Mouse (Mus musculus): ENCODE measurements around the gene Dhx36.

Dhx36 gene

GRCm38 (mm10) chr3:62506488-62507205 is at the start of gene Dhx36:
Gene Dhx36 (minus strand): TSS chr3:62507004.
- DNase-seq: peak; percentile 96

DNA sequence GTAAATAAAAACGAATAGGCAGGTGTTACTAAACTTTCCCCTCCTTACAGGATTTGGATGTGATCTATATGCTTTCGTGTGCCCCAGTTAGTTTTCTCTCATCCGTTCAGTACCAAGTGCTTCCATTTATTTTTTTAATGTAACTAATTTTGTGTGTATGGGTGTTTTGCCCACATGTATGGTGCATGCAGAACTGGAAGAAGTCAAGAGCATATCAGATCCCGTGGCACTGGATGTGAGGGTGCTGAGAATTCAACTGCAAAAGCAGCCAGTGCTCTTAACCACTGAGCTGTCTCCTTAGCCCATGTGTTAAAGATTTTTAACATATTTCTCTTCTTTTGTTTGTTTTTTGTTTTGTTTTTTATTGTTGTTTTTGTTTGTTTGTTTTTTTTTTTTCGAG is 20.8 kb upstream of the Dhx36 start:
- DNase-seq: no peak

DNA sequence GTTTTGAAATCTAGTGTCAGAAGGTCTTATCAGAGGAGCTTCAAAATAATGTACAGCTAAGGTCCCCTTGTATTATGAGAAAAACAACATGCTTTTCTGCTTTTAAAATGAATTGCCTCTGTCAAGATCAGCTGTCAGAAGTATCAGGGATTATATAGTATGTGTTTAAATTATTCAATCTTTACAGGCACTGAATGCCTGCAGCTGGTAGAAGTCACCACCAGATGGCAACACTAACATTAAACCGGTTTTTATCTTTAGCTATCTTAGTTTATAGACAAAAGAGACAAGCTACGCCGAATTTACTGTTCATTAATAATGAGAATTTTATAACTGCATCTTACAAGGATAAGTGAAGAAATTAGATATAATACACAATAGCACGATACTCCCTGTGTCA is 20.4 kb upstream of the Dhx36 start:
- no peak for DNase-seq

- DNase-seq: no peak
Observed at GRCm38 (mm10) chr3:62507206-62507647, 423 bp upstream of the Dhx36 start.

- no peak for DNase-seq
Observed at GRCm38 (mm10) chr3:62505166-62505900, 1.5 kb downstream of the Dhx36 start.

GRCm38 (mm10) chr3:62499327-62499726 is 7.5 kb downstream of the Dhx36 start:
- DNase-seq: no peak

- no peak for DNase-seq
Observed at GRCm38 (mm10) chr3:62492568-62492967, 14.2 kb downstream of the Dhx36 start.

DNA sequence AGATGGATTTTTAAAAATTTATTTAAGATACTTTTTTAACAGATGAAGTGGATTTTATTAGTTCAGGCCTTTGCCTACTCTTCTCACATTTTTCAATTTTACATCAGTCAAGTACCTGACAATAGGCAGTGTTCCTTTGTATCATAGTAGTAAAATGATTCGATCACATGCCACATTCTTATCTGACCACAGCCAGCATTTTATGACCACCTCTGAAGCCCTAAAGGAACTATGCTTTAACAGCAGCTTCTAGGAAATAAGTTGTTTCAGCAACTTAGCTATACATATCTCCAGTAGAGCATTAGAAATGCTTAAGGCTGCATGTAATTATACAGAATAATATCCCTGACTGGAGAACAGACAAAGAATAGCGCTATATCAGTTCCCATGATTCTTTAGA is 22.5 kb downstream of the Dhx36 start:
- DNase-seq: no peak

DNA sequence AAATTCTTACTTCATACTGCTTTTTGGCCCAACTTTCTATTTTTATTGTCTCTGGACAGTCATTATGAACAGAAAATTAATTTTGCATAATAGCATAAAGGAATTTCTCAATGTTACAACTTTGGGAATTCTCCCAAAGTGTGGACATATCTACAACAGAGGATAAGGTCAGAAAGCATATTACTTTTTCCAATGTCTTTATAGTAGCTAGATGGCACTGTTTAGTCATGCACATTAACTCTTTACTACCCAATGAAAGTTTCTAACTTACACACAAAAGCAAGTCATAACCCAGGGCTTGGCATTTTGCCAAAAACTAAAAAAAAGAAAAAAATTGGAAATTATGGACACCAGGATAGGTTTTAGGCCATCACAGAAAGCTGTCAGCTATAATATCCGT is 36.6 kb downstream of the Dhx36 start:
- DNase-seq: no peak

DNA sequence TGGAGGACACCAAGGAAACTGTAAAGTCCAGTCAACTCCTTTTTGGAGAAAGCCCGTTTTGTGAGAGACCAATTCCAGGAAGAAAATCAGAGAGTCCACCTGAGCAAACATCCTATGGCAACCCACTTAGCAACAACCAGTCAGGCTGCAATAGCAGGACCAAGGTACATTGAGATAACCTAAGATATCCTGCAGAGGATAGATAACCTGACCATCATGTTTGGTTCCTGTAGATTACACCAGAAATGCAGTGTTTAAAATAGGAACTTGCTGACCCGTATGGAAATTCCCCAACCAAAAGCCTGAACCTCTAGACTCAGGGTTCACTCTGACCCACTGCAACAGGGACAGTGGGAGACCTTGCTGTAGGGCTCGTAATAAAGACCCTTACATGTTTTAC is 42.5 kb downstream of the Dhx36 start:
- DNase-seq: no peak

- DNase-seq: no peak
Observed at GRCm38 (mm10) chr3:62459483-62459882, 47.3 kb downstream of the Dhx36 start.

DNA sequence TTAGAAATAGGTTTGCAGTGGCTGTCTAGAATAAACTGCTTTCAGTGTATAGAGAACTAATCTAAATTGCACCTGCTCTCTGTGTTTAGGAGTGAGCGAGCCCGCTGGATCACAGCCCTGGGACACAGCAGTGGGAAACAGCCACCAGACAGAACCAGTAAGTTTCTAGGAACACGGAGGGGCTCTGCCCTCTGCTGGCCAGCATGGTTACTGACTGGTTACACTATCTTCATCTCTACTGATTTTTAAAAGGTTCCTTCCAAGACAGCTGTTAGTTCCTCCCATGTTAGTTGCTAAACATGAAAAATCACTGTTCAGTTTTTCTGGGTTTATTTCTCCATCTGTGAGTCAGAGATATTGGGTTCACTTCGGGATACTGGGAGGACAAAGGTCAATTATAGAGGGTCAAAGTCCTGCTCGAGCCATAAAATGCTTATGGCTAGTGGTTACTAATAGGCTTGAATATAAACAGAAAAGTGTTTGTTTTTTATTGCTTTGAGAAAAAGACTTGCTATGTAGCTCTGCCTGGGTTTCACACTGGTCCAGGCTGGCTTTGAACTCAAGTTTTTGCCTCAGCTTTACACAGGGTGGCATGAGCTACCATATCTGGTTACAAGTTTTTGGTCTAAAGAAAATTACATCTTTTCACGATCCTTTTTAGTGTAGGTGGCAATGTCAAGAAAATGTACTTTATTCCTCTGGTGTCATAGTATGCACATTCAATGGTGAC is 48.4 kb downstream of the Dhx36 start:
- peak; percentile 47 to 53 for DNase-seq

GRCm38 (mm10) chr3:62455854-62456253 is 51.0 kb downstream of the Dhx36 start:
- peak in 1 of 2 experiments; percentile 6 for DNase-seq

DNA sequence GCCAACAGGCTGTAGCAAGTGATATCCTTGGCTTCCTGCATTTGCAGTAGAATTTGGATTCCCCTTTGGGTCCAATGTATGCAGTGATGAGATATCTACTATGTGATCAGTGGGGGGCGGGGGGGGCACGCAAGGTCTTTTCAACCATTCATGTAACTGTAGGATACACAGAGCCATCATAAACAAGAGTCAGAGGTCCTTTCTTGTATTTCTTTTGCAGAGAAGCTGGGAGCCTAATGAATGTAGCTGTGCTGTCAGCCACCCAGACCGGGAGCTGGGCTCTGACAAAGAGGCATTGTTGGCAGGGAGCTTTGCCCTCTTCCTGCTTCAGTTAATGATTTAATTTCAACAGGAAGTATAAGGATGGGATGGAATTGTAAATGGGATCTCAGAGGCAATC is 52.7 kb downstream of the Dhx36 start:
- no peak for DNase-seq

GRCm38 (mm10) chr3:62452961-62453360 is 53.8 kb downstream of the Dhx36 start:
- DNase-seq: no peak

DNA sequence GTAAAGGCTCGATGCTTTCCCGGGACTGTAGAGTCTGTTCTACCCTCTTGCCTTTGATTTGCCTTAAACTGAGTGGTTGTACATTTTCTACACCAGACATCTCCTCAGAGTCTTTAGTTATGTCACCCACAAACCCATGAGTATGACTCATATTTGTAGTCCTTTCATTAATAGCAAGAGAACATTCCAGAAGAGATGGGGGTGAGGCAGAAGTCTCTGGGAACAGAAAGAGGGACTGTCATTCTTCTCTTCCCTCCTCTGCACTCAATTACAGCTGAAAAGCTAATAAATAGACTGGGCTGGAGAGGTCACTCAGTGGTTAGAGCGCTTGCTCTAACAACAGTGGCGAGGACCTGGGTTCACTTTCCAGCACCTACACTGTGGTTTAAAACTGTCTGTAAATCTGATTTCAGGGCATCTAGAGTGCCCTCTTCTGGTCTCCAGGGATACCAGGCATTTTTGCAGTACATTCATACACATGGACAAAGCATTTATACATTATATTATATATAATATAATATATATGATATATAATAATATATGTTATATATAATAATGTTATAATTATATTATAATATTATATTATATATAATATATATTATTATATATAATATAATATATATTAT is 56.8 kb downstream of the Dhx36 start:
- DNase-seq: no peak

- DNase-seq: no peak
Observed at GRCm38 (mm10) chr3:62447151-62447550, 59.7 kb downstream of the Dhx36 start.

DNA sequence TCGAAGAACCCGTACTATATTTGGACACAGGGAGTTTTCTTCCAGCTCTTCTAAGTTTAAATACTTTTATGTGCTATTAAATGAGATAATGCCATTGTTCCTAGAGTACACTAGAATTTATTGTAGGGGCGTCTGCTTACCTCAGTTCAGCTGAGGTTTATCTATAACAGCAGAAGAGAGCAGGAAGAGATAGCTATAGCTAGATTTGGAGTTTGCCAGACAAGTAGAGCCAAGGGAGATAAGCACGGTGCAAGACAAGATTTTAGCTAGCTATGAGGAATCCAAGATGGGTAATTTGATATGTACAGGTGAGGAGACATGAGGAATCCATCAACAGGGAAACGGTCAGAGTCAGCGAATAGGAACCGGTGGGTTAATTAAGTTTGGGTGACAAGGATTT is 60.5 kb downstream of the Dhx36 start:
- no peak for DNase-seq

DNA sequence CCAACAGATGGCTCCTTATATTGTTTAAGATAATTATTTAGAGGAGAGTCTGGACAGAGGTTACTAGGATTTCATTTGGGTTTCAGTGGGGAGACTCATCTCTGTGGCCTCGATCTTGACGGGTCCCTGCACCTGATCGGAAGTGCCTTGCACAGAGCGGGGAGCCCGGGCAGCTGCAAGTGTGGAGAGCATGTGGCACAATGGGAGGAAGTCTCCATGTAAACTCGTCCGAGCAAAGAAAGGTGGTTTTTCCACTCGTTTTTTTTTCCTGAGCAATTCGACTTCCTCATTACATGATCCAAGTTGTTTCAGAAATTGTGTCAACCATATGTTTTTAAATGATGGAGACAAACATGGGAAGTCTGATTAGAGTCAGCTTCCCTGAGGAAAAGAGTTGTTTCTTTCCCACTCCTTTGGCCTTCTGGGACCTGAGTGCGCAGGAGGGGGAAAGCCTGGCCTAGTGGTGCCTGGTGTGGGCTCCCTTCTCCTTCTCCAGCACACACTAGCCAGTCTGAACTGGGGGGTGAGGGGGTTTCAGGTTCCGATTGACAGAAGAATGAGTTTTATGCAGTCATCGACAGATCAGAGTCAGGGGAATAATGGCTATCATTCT is 63.1 kb downstream of the Dhx36 start:
- DNase-seq: no peak

DNA sequence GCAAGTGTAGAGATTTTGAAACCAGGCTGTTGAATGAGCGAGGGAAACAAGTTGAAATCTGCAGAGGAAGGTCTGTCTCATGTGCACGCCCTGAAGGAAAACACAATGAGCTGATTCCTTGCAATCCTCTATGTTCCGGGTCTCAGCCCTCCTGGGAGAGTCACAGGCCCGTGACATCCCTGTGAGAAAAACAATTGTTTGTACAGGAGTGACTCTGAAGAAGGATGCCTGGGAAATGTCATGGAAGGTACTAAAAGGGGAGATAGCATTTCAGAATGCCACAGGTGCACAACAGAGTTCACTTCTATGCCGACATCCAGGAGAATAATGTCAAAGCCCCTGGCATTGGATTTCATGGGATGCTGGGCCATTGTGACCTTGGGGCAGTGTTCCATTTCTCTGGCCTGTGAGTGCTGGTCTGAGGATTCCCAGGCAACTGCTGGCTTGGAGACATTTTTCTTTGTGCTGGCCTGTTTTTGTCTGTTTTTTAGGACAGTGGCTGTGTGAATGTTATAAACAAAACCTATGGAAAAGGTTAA is 66.3 kb downstream of the Dhx36 start:
- DNase-seq: no peak

- DNase-seq: no peak
Observed at GRCm38 (mm10) chr3:62435923-62436322, 70.9 kb downstream of the Dhx36 start.

GRCm38 (mm10) chr3:62433675-62434074 is 73.1 kb downstream of the Dhx36 start:
- DNase-seq: no peak

Measured in cerebellum, postnatal 36 days (tissue).